In genomic region chr9:96818822-96819481, GRCm38 (mm10) we compare ENCODE assay signal across 8 mouse cellular contexts.
A peak's percentile ranks its signal among the peaks of the same experiment; 100 is the strongest.
DNase-seq lines count a peak whose midpoint lies in the region; ATAC-seq lines count a peak whose summit lies in the region.

No protein-coding gene starts in this region.

- no peaks in the 10 kb centered on the region for H3K9me3 ChIP-seq in kidney, embryonic 16.5 days (ENCODE audit: low read length)
- no peaks in the 10 kb centered on the region for H3K9me3 ChIP-seq in forebrain, embryonic 14.5 days (replicated peaks; ENCODE audit: control insufficient read depth, low read length)
- no peaks in the 10 kb centered on the region for H3K9me3 ChIP-seq in limb, embryonic 10.5 days (replicated peaks)
- no peaks in the 10 kb centered on the region for H3K9me3 ChIP-seq in neural tube, embryonic 14.5 days (ENCODE audit: control insufficient read depth, low read length)

- no peak for DNase-seq in kidney, adult 18-20 months
- no peak for DNase-seq in forebrain, embryonic 14.5 days (ENCODE audit: low spot score)
- no peak for DNase-seq in limb, embryonic 10.5 days (ENCODE audit: low spot score)
- no peak for DNase-seq in left cerebral cortex, postnatal 4 days
- no peak for DNase-seq in left cerebral cortex, adult 9 months (ENCODE audit: low spot score in 2 of 2)
- DNase-seq in gastrocnemius, postnatal 10 days, result no peak

- 0 out of 2 replicates have a peak, but pooled peaks have one; percentile 27 for ATAC-seq in kidney, embryonic 16.5 days (ENCODE audit: low FRiP score, low TSS enrichment)
- ATAC-seq in forebrain, embryonic 14.5 days, result peak; percentile 57; the same call in 1 of the 2 replicates
- peak; percentile 54; the same call in 1 of the 2 replicates for ATAC-seq in neural tube, embryonic 14.5 days (ENCODE audit: low read depth)

- H3K36me3 ChIP-seq in kidney, embryonic 16.5 days (ENCODE audit: insufficient read depth, low read length), result no peaks in the 10 kb centered on the region
- H3K36me3 ChIP-seq in forebrain, embryonic 14.5 days (ENCODE audit: control insufficient read depth, insufficient read depth, low read length), result no peaks in the 10 kb centered on the region
- H3K36me3 ChIP-seq in limb, embryonic 10.5 days, result no peaks in the 10 kb centered on the region
- H3K36me3 ChIP-seq in neural tube, embryonic 14.5 days (ENCODE audit: control insufficient read depth, insufficient read depth, low read length), result no peaks in the 10 kb centered on the region

- no peak overlapping the region for H3K4me3 ChIP-seq in kidney, embryonic 16.5 days (ENCODE audit: low read length)
- H3K4me3 ChIP-seq in forebrain, embryonic 14.5 days (ENCODE audit: low read depth, low read length), result no peak overlapping the region
- H3K4me3 ChIP-seq in limb, embryonic 10.5 days, result no peak overlapping the region
- no peak overlapping the region for H3K4me3 ChIP-seq in neural tube, embryonic 14.5 days (ENCODE audit: low read depth, low read length)

- H3K27me3 ChIP-seq in kidney, embryonic 16.5 days (ENCODE audit: insufficient read depth, low read length), result no peaks in the 10 kb centered on the region
- H3K27me3 ChIP-seq in forebrain, embryonic 14.5 days (replicated peaks; ENCODE audit: control insufficient read depth, insufficient read depth, low read length), result no peaks in the 10 kb centered on the region
- H3K27me3 ChIP-seq in limb, embryonic 10.5 days (ENCODE audit: low read depth, poor library complexity, severe bottlenecking), result no peaks in the 10 kb centered on the region
- no peaks in the 10 kb centered on the region for H3K27me3 ChIP-seq in neural tube, embryonic 14.5 days (ENCODE audit: control insufficient read depth, insufficient read depth, low read length)

- intact Hi-C loops in left cerebral cortex, postnatal 4 days (cut with DNase I), result loop anchor here (5.0 to 10.0 kb wide), 3 partner anchors 147 to 534 kb away; no protein-coding TSS in a partner anchor

- H3K4me2 ChIP-seq in kidney, embryonic 16.5 days (replicated peaks; ENCODE audit: low read depth, low read length), result no peak overlapping the region
- H3K4me2 ChIP-seq in forebrain, embryonic 14.5 days (ENCODE audit: low read length), result no peak overlapping the region
- H3K4me2 ChIP-seq in neural tube, embryonic 14.5 days (ENCODE audit: low read depth, low read length), result no peak overlapping the region

- H3K9ac ChIP-seq in kidney, embryonic 16.5 days (replicated peaks; ENCODE audit: low read length), result no peak overlapping the region
- no peak overlapping the region for H3K9ac ChIP-seq in forebrain, embryonic 14.5 days (ENCODE audit: low read length)
- no peak overlapping the region for H3K9ac ChIP-seq in neural tube, embryonic 14.5 days (replicated peaks; ENCODE audit: low read depth, low read length)

- WGBS in kidney, embryonic 16.5 days, result 62% methylated on average over 11 of the region's 11 CpGs
- 69% methylated on average over 11 of the region's 11 CpGs for WGBS in forebrain, embryonic 14.5 days
- 73% methylated on average over 11 of the region's 11 CpGs for WGBS in limb, embryonic 10.5 days
- WGBS in neural tube, embryonic 14.5 days, result 63% methylated on average over 11 of the region's 11 CpGs

- no peaks in the 10 kb centered on the region for H3K4me1 ChIP-seq in kidney, embryonic 16.5 days (ENCODE audit: insufficient read depth, low read length)
- H3K4me1 ChIP-seq in forebrain, embryonic 14.5 days (ENCODE audit: control insufficient read depth, insufficient read depth, low read length), result no peaks in the 10 kb centered on the region
- H3K4me1 ChIP-seq in limb, embryonic 10.5 days, result peaks cover 2% of the 10 kb centered on the region; the same call in 1 of the 2 replicates
- H3K4me1 ChIP-seq in neural tube, embryonic 14.5 days (ENCODE audit: control insufficient read depth, insufficient read depth, low read length), result no peaks in the 10 kb centered on the region

- H3K27ac ChIP-seq in kidney, embryonic 16.5 days (ENCODE audit: low read length), result no peak overlapping the region
- H3K27ac ChIP-seq in forebrain, embryonic 14.5 days (ENCODE audit: low read depth, low read length), result no peak overlapping the region
- peak overlapping the region; percentile 54 for H3K27ac ChIP-seq in limb, embryonic 10.5 days
- H3K27ac ChIP-seq in neural tube, embryonic 14.5 days (ENCODE audit: low read depth, low read length), result no peak overlapping the region
